Mouse (Mus musculus) gastrocnemius, postnatal 25 days (tissue): Measurements from ENCODE around the gene Vwa7. TPM values are rescaled to one million over a fixed set of nuclear protein-coding genes. Genes with fewer than 3 reads are reported as not detected.

Experiments used
- DNase-seq: peaks from one replicate; pipeline ENCODE4 v3.0.0; 2022
- total RNA-seq, 2 experiments: library from RNA; stranded (reverse); gene quantifications; 1 replicate in 1 of 2; 2 replicates in 1 of 2; pipeline ENCODE4 v1.2.3; 2021

The Vwa7 gene
- total RNA-seq, 2 experiments from 2014 or later = 9.0 to 9.6 TPM

DNA sequence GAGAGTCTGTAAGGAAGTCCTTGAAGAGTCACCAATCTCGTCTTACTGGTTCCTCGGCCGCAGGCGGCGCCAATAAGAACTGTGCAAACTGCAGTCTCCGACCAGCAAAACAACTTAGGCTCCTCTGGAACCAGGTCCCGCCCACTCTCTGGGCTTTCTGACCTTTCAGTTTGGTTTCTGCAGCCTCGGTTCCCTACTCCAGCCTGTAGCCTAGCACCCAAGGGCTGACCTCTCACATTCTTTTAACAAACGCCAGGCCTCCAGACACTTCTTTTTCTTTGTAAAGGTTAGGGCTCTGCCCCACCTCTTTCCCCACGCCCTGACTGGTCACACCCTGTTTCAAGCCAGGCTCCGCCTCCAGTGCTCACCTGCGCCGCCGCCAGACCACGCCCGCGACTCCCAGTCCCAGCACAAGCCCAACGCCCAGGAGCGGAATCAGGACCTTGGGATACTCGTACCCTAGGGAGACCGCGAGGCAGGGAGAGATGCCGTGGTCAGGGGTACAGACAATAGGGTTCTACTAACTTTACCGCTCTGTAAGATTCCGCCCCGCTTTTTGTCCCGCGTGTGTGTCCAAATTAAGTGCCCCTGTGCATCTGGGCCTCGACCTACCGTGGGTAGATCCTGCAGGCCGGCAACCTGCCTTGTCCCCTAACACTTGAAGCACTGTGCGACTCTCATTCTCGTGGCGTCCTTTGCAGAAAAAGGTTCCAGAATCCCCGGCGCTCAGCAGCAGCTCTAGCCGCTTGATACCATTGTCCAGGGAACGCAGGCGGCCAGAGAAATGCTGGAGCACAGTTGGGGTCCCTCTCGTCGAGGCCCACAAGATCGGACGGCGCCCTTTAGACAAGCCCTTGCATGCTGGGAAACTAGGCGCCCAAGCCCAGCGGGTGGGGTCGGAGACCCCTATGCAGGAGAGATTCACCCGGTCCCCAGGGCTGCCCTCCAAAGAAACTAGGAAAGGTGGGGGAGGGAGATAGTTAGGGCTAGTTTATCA lies 48.9 kb downstream of the Vwa7 start, which contains the start of gene Ly6g6c:
Ly6g6c (plus strand) TSS at position 438 of the 997 bp plus-strand sequence.
- peak; percentile 46 for DNase-seq

DNA sequence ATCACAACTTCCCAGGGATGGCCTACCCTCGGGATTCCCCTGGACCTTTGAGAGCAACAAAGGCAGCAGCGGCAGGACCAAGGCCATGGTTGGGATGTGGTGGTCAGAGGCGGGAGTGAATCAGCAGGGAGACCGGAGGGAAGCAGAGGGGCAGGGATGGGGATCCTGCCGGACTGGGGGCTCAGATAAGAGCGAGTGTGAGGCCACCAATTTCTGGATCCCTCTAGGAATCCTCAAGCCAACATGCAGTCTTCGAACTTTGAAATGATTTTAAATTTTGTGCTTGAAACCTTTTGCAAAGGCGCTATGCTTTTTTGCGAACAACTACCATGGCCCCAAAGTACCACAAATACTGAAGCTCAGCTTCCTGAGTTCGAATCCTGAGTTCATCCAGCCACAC lies 49.7 kb downstream of the Vwa7 start, which contains the start of gene Mpig6b:
Mpig6b (minus strand) TSS at position 101 of the 400 bp plus-strand sequence.
- no peak for DNase-seq

DNA sequence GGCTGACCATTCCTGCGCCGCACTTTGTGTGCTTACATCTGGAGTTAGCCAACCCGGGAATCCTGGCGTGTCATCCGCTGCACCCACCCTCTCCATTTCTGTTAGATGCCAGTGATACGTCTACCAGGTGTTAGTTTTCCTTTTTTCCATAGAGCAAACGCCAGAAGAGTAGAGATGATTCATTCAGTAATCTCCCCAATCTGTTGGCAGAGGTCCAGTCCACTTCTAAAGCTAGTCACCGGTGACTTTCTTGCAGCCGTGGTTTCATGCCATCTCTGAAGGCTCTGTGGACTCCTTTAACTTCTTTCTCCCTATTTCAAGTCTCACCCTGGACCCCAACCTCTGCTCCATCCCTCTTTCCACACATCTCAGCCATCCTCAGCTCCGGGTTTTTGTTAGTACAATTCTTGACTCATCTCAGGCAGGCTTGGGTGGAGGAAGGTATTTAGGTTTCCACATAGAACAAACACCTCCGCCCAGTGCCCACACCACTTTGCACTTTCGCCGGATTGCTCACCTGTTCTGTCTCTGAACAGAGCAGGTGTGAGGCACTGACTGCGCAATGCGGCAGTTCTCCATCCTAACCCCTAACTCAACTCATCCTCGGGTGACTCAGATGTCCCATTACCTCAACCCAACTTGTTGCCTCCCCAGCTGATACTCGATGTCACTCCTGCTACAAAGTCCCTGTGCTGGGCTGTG lies 52.0 kb downstream of the Vwa7 start:
- DNase-seq = no peak

DNA sequence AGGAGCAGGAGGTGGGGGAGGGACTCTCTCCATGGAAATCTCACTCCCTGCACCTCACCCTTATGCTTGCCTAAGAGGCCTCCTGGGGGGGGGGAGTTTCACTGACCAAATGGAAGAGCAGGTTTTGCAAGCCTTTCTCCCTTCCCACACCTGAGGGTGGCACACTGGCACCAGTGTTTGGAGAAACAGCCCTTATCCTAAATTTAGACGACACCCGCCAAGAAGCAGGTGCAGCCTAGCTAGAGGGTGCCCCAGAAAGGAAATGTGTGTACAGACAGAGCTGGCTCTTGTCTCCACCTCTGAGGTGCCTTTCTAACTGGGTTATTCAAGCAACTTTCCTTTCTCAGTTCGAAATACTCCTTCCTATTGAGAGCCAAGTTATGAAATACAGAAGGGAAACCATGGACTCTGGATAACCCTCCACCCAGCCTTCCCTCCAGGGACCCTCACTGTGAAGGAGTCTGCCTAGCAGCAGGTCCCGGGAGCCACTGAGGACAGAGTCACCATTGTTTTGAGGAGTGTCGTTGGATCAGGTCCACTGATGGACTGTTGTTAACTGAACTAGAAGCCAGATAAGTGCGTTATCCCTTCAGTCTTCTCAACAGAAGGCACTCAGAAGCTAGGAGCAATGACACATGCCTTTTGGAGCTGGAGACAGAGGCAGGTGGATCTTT lies 54.3 kb downstream of the Vwa7 start:
- no peak for DNase-seq

DNA sequence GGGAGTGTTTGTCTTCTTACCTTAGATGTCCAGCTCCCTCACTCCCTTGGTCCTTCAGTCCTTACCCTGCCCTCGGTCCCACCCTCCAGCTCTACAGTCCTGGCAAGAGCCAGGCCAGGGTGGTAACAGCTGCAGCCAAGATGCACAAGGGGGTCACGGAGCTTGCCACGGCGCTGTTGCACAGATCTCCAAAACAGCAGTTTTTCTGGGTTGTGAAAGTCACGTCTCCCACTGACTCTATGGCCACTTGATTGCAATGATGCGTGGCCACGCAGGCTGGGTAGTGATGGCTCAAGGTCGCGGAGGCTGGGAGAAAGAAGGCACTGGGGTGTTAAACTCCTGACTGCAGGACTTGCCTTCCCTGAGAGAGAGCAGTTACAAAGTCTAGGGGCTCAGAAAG lies 55.1 kb downstream of the Vwa7 start:
- DNase-seq = no peak

DNA sequence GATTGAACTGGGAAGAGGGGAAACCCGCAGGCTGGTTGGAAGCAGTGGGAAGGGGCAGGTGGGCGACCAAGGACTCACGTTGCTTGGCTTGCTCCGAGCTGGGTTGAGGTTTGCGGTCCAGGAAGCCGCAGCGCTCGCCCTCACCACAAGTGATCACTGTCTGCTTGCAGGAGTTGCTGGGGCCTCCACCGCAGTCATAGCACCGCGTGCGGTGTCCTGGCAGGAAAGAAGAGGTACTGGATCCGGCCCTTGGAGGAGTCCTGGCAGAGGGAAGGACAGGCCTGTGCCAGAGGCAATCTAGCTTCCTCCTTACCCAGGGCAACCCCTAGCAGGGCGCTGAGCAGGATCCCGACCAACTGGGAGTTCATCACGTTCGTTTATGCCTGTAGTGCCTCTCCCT lies 57.7 kb downstream of the Vwa7 start:
- no peak for DNase-seq

Other genes starting within 250 kb of the Vwa7 start
- gene Cyp21a1, start 212.0 kb upstream of the Vwa7 start, total RNA-seq = under 1 TPM in 1 of 2 experiments, not detected in 1; 0.16 TPM
- 1 to 10 TPM; 7.0 to 7.2 TPM for gene Stk19, start 179.6 kb upstream of the Vwa7 start, total RNA-seq
- gene Dxo, start 179.6 kb upstream of the Vwa7 start, total RNA-seq = 10 to 100 TPM in 1 of 2 experiments, 1 to 10 TPM in 1; 7.6 to 10.5 TPM
- 10 to 100 TPM; 18.0 to 18.9 TPM for gene Skiv2l, start 166.4 kb upstream of the Vwa7 start, total RNA-seq
- gene Nelfe, start 166.2 kb upstream of the Vwa7 start, total RNA-seq = 1 to 10 TPM; 7.7 to 8.9 TPM
- gene Cfb, start 154.1 kb upstream of the Vwa7 start, total RNA-seq = 1 to 10 TPM in 1 of 2 experiments, under 1 TPM in 1; 0.95 to 8.2 TPM
- 1 to 10 TPM; 5.0 to 5.2 TPM for gene Zbtb12, start 137.1 kb upstream of the Vwa7 start, total RNA-seq
- gene Gm20547, start 134.5 kb upstream of the Vwa7 start, total RNA-seq = not detected
- 1 to 10 TPM; 2.6 to 2.9 TPM for gene C2, start 118.3 kb upstream of the Vwa7 start, total RNA-seq
- gene Ehmt2, start 118.1 kb upstream of the Vwa7 start, total RNA-seq = 10 to 100 TPM; 25.5 to 26.4 TPM
- gene Slc44a4, start 102.1 kb upstream of the Vwa7 start, total RNA-seq = not detected
- gene Neu1, start 85.3 kb upstream of the Vwa7 start, total RNA-seq = 1 to 10 TPM; 8.5 to 9.3 TPM
- 1 to 10 TPM; 4.4 to 6.7 TPM for gene Hspa1b, start 57.3 kb upstream of the Vwa7 start, total RNA-seq
- gene Gm20481, start 46.7 kb upstream of the Vwa7 start, total RNA-seq = not detected
- gene Hspa1a, start 44.4 kb upstream of the Vwa7 start, total RNA-seq = 1 to 10 TPM; 5.9 to 8.1 TPM
- gene Hspa1l, start 43.9 kb upstream of the Vwa7 start, total RNA-seq = 10 to 100 TPM; 21.5 to 31.8 TPM
- 10 to 100 TPM; 15.0 to 15.4 TPM for gene Lsm2, start 34.7 kb upstream of the Vwa7 start, total RNA-seq
- gene Vars, start 15.6 kb upstream of the Vwa7 start, total RNA-seq = 10 to 100 TPM; 29.4 to 31.2 TPM
- gene Sapcd1, start 11.4 kb downstream of the Vwa7 start, total RNA-seq = under 1 TPM in 1 of 2 experiments, not detected in 1; 0.31 TPM
- under 1 TPM; 0.67 to 0.72 TPM for gene Msh5, start 30.2 kb downstream of the Vwa7 start, total RNA-seq
- gene Clic1, start 33.4 kb downstream of the Vwa7 start, total RNA-seq = 10 to 100 TPM; 12.4 to 18.6 TPM
- gene Ddah2, start 42.5 kb downstream of the Vwa7 start, total RNA-seq = 10 to 100 TPM; 11.1 to 13.3 TPM
- gene Ly6g6c, start 48.8 kb downstream of the Vwa7 start, total RNA-seq = not detected
- not detected for gene Mpig6b, start 49.6 kb downstream of the Vwa7 start, total RNA-seq
- not detected for gene Ly6g6e, start 60.3 kb downstream of the Vwa7 start, total RNA-seq
- under 1 TPM; 0.51 to 0.72 TPM for gene Ly6g6d, start 61.5 kb downstream of the Vwa7 start, total RNA-seq
- not detected for gene Ly6g6f, start 69.0 kb downstream of the Vwa7 start, total RNA-seq
- gene Abhd16a, start 72.7 kb downstream of the Vwa7 start, total RNA-seq = 10 to 100 TPM; 61.9 to 62.4 TPM
- not detected for gene Ly6g5c, start 91.7 kb downstream of the Vwa7 start, total RNA-seq
- not detected for gene Ly6g5b, start 98.8 kb downstream of the Vwa7 start, total RNA-seq
- 1 to 10 TPM; 7.1 to 8.4 TPM for gene Gpank1, start 104.9 kb downstream of the Vwa7 start, total RNA-seq
- 100 to 1,000 TPM; 149 to 158 TPM for gene Csnk2b, start 105.5 kb downstream of the Vwa7 start, total RNA-seq
- 10 to 100 TPM; 19.5 to 22.6 TPM for gene D17H6S53E, start 109.8 kb downstream of the Vwa7 start, total RNA-seq
- gene Apom, start 115.5 kb downstream of the Vwa7 start, total RNA-seq = not detected
- 100 to 1,000 TPM; 180 to 197 TPM for gene Bag6, start 118.6 kb downstream of the Vwa7 start, total RNA-seq
- 100 to 1,000 TPM in 1 of 2 experiments, 10 to 100 TPM in 1; 93.3 to 102 TPM for gene Prrc2a, start 148.3 kb downstream of the Vwa7 start, total RNA-seq
- 1 to 10 TPM in 1 of 2 experiments, under 1 TPM in 1; 0.97 to 1.4 TPM for gene Aif1, start 159.5 kb downstream of the Vwa7 start, total RNA-seq
- under 1 TPM in 1 of 2 experiments, not detected in 1; 0.78 TPM for gene Lst1, start 171.9 kb downstream of the Vwa7 start, total RNA-seq
- gene Ltb, start 177.9 kb downstream of the Vwa7 start, total RNA-seq = not detected
- under 1 TPM in 1 of 2 experiments, not detected in 1; 0.18 TPM for gene Tnf, start 185.4 kb downstream of the Vwa7 start, total RNA-seq
- gene Lta, start 188.8 kb downstream of the Vwa7 start, total RNA-seq = under 1 TPM in 1 of 2 experiments, not detected in 1; 0.32 TPM
- under 1 TPM in 1 of 2 experiments, not detected in 1; 0.70 TPM for gene Gm16181, start 204.3 kb downstream of the Vwa7 start, total RNA-seq
- gene Atp6v1g2, start 217.1 kb downstream of the Vwa7 start, total RNA-seq = 1 to 10 TPM; 1.9 to 2.3 TPM
- gene Nfkbil1, start 219.2 kb downstream of the Vwa7 start, total RNA-seq = 1 to 10 TPM; 5.6 to 6.8 TPM
- gene Ddx39b, start 225.2 kb downstream of the Vwa7 start, total RNA-seq = 10 to 100 TPM; 71.5 to 79.1 TPM
- 10 to 100 TPM; 30.2 to 57.3 TPM for gene H2-D1, start 246.2 kb downstream of the Vwa7 start, total RNA-seq